Mouse (Mus musculus): ENCODE measurements around the gene Pnpla2. TPM values are rescaled to one million over a fixed set of nuclear protein-coding genes. Genes with fewer than 3 reads are reported as not detected.

Pnpla2 gene
- polyA plus RNA-seq, 1 experiment from 2014 or later: 17.7 TPM

DNA sequence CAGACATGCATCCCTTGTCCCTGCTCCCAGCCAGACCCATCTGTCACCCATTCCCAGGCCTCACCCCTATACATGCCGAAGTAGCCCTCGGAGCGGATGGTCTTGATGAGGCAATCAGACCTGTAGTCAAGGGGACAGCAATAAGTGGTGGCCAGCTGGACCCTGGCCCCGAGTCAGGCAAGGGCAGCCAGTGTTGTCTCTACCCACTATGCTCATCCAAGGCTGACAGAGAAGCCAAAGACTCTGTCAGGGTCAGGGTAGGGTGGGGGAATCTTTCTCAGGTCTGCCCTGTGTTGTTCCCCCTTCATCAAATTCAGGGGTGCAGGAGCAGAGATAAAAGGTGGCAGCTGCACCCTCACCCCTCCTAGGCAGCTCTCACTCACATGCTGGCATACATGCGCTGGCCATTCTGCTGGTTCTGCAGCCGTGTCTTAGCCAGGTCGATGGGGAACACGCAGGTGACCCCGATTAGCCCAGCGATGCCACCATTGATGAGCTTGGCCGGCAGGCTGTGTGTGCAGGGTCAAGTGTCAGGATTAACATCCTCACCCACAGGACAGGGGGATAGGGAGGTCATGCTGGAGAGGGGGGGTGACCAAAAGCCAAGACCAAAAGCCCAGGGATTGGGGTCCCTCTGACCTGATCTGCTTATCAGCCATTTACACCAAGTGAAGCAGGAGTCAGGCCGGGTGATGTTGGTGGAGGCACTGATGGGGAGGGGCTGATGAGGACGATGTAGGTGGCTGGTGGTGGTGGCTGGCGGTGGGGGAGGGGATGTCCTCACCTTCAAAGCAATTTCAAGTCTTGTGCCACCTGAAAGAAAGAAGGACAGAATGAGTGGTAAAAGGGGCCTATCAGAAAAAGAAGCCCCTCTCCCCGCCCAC lies 21.2 kb upstream of the Pnpla2 start:
- 70% methylated on average over 15 of the region's 15 CpGs for WGBS
- Histone ChIP-seq H3K4me3 (peak overlapping the region; percentile 70), H3K4me2 (peak overlapping the region; percentile 92), H3K27me3 (replicated peaks) (no peaks in the 10 kb centered on the region), H3K27ac (peak overlapping the region; percentile 84), H3K4me1 (peaks cover 67% of the 10 kb centered on the region), H3K36me3 (replicated peaks) (peaks cover 15% of the 10 kb centered on the region), H3K9ac (peak overlapping the region; percentile 72), H3K9me3 (no peaks in the 10 kb centered on the region)
- no peak for ATAC-seq (replicated peaks)

DNA sequence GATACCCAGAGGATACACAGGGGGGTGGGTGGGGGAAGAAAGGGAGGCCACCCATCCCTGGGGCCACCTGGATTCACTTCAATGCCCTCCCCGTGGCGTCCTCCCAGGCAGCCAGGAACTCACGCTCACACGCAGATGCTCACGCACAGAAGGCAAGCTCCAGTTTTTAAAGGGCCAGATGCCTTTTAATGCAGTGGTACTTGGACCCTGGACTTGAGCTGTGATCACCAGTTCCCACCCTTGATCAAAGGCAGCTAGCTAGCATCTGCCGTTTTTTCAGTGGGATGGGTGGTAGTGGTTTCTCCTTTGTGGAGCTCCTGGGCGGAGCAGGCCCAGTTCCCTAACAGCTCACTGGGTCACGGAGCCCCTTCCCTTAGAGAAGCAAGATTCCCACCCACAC lies 20.5 kb upstream of the Pnpla2 start:
- Histone ChIP-seq H3K4me3 (peak overlapping the region; percentile 70), H3K36me3 (replicated peaks) (peaks cover 15% of the 10 kb centered on the region), H3K27me3 (replicated peaks) (no peaks in the 10 kb centered on the region), H3K27ac (peak overlapping the region; percentile 84), H3K4me1 (peaks cover 60% of the 10 kb centered on the region), H3K4me2 (peak overlapping the region; percentile 92), H3K9me3 (no peaks in the 10 kb centered on the region), H3K9ac (peak overlapping the region; percentile 72)
- WGBS: 11% methylated on average over 8 of the region's 8 CpGs
- ATAC-seq (replicated peaks): peak; percentile 12; the same call in 1 of the 2 replicates

DNA sequence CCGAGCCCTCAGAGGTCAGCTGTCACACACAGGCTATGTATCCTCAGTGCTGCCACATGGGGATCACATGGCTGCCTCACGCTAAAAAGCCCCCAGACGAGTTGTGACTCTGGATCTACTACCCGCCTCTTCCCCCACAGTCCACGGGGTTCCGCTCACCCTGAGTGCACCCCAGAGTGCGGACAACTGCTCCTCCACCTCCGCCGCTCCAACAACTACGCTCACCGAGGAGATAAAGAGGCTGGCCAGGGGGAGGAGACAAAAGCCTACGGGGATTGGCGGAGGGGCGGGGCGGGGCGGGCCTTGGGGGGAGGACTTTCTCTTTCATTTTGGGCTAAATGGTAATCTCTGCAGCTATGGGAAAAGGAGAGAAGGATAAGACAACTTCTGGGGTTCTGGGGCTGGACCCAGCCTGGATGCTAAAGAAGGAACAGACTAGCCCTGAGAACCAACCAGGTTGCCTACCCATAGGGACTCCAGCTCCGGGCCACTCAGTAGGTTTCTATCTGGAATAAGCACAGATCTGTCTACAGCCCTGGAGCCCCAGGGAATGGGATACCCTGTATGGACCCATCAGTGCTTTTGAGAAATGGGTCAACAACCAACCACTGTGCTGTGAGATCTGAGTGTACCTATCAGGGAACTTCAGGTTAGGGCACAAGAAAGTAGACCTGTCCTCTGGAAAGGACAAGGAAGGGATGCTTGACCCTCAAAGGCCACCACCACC lies 19.7 kb upstream of the Pnpla2 start:
- ATAC-seq (replicated peaks): no peak
- 4% methylated on average over 16 of the region's 17 CpGs for WGBS
- Histone ChIP-seq H3K9ac (peak overlapping the region; percentile 72), H3K9me3 (no peaks in the 10 kb centered on the region), H3K4me2 (peak overlapping the region; percentile 92), H3K27me3 (replicated peaks) (no peaks in the 10 kb centered on the region), H3K27ac (peak overlapping the region; percentile 84), H3K36me3 (replicated peaks) (peaks cover 15% of the 10 kb centered on the region), H3K4me1 (peaks cover 52% of the 10 kb centered on the region), H3K4me3 (peak overlapping the region; percentile 70)

DNA sequence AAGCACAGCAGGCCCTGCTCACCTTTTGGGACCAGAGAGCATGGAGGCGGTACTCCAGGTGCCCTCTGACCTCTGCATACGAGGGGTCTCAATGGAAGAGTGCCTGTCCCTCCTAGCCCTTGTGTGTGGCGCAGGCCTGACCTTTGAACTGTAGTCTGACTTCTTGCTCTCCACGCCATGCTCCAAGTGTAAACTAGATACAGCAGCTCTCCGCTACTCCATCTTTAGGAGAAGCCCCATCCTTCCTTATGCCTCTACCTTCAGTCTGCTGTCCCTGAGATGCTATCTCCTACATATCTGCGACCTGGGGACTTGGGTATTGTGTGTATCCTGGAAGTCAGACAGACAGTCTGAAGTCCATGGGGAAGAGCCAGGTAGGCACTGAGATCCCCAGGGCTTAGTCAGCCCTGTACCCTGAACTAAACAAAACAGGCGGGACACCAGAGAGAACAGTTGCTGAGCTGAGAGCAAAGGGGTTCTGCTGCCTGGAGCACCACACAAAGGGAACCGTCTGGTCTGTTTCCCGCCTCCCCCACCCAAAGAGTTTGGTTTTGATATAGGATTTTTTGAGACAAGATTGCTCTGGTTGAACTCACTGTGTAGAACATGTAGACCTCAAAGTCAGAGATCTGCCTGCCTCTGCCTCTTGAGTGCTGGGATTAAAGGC lies 19.0 kb upstream of the Pnpla2 start:
- H3K27ac ChIP-seq: peak overlapping the region; percentile 84; the same call in 1 of the 2 replicates
- H3K4me3 ChIP-seq: no peak overlapping the region; the same call in none of the 2 replicates
- H3K36me3 ChIP-seq (replicated peaks): peaks cover 13% of the 10 kb centered on the region
- no peak for ATAC-seq (replicated peaks)
- no peak overlapping the region for H3K9ac ChIP-seq
- 74% methylated on average over 9 of the region's 9 CpGs for WGBS
- H3K4me2 ChIP-seq: peak overlapping the region; percentile 92
- H3K9me3 ChIP-seq: no peaks in the 10 kb centered on the region
- peaks cover 50% of the 10 kb centered on the region for H3K4me1 ChIP-seq
- no peaks in the 10 kb centered on the region for H3K27me3 ChIP-seq (replicated peaks)

DNA sequence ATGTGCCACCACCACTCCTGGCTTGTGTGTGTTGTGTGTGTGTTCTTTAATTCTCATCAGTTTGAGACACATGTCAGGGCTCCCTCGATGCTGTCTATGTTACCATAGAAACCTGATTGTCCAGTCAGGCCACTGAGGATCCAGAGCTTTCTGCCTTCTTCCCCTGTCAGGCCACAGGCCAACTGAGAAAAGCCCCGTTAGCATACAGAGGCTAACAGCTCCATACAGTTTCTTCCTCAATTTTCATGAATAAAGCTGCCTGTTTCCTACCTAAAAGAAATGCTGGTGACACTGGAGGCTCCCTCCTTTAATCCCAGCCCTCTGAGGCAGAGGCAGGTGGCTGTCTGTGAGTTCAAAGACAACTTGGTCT lies 18.5 kb upstream of the Pnpla2 start:
- H3K36me3 ChIP-seq (replicated peaks): peaks cover 8% of the 10 kb centered on the region
- peak overlapping the region; percentile 80; the same call in 1 of the 2 replicates for H3K9ac ChIP-seq
- H3K27me3 ChIP-seq (replicated peaks): no peaks in the 10 kb centered on the region
- H3K4me3 ChIP-seq: peak overlapping the region; percentile 74
- 38% methylated on average over 2 of the region's 2 CpGs for WGBS
- H3K4me2 ChIP-seq: peak overlapping the region; percentile 92
- H3K27ac ChIP-seq: peak overlapping the region; percentile 87
- ATAC-seq (replicated peaks): no peak
- peaks cover 50% of the 10 kb centered on the region for H3K4me1 ChIP-seq
- H3K9me3 ChIP-seq: no peaks in the 10 kb centered on the region

DNA sequence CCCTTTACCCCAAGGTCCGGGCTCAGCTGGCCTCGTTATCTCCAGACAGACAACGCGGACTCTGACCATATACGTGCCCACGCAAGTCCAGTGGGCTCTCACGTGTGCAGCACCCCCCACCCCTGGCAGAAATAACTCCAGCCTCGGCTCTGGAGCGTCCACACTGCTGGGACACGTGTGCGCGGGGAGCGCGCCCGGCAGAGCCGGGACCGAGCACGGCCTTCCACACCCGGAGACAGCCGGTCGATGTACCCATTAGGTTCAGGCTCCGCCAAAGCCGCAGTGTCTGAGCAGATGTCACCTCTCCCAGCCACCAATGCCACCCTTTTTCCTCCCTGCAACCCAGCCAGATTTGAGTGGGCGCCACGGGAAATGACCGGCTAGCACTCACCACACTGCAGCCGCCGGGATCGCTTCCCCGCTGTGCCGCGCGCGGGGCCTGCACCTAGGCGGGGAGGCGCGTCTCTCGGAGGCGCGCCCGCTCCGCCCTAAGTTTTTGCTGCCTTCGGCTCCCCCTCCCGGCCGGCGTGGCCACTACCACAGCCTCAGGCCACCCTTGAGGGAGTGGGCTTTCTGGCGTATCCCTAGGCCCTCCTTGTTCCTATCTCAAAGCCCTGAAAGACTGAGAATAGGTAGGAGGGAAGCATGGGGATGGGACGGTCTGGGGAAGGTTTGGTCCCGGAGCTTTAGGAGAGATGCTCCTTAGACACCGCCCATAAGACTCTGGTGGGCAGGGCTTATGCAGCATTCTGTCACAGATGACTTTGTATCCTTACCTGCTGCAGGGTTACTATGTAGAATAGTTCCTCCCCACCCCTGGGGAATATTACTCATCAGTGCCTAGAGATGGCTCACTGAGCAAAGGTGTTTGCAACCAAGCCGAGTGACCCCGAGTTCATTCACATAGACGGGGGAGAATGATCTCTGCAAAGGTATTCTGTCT lies 17.5 kb upstream of the Pnpla2 start, which contains the start of gene Slc25a22:
Slc25a22 (minus strand) TSS at position 715 of the 943 bp plus-strand sequence.
- 5% methylated on average over 53 of the region's 53 CpGs for WGBS
- no peaks in the 10 kb centered on the region for H3K27me3 ChIP-seq (replicated peaks)
- H3K36me3 ChIP-seq (replicated peaks): peaks cover 5% of the 10 kb centered on the region; the same call in 1 of the 2 replicates
- peak within 1 kb of the TSS; percentile 74 for H3K4me3 ChIP-seq
- peaks cover 50% of the 10 kb centered on the region for H3K4me1 ChIP-seq
- peak within 1 kb of the TSS; percentile 80 for H3K9ac ChIP-seq
- no peaks in the 10 kb centered on the region for H3K9me3 ChIP-seq
- peak within 1 kb of the TSS; percentile 87 for H3K27ac ChIP-seq
- peak; percentile 76 for ATAC-seq (replicated peaks)
- H3K4me2 ChIP-seq: peak within 1 kb of the TSS; percentile 92

DNA sequence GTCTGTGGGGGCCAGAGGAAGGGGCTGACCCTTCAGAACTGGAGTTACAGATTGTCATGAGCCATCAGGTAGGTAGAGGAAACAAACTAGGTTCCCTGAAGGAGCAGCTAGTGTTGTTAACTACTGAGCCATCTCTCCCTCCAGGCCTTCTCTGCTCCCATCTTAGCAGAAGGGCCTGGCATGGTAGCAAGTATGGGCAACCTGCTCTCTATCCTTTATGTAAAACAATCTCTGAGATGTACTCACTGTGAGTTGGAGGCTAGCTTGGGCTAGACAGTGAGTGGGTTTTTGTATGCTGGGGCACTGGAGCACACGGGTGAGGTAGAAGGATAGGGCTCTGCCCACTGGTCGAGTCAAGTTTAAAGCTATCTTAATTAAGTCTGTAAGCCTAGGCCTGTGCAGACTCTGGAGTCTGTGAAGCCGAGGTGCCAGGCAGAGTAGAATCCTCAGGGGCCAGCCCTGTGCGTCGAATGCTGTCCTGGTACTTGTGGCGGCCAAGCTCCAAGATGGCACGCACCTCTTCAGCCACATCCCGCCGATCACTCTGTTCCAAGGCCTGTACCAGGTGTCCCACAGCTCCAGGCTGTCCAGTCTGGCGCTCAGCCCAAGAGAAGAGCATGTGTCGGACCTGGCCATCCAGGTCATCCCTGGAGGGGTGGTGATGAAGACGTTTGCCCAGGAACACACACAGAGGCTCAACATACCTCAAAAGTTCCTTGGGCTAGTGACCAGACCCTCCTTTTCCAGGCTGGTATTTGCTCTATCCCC lies 16.6 kb upstream of the Pnpla2 start:
- 90% methylated on average over 12 of the region's 12 CpGs for WGBS
- ATAC-seq (replicated peaks): no peak
- Histone ChIP-seq H3K9me3 (no peaks in the 10 kb centered on the region), H3K36me3 (replicated peaks) (0 out of 2 replicates have a peak, but pooled peaks cover 2% of the 10 kb centered on the region), H3K4me2 (peak overlapping the region; percentile 92; the same call in 1 of the 2 replicates), H3K27ac (peak overlapping the region; percentile 87; the same call in 1 of the 2 replicates), H3K9ac (peak overlapping the region; percentile 80; the same call in 1 of the 2 replicates), H3K4me3 (peak overlapping the region; percentile 74; the same call in 1 of the 2 replicates), H3K4me1 (peaks cover 49% of the 10 kb centered on the region), H3K27me3 (replicated peaks) (no peaks in the 10 kb centered on the region)

DNA sequence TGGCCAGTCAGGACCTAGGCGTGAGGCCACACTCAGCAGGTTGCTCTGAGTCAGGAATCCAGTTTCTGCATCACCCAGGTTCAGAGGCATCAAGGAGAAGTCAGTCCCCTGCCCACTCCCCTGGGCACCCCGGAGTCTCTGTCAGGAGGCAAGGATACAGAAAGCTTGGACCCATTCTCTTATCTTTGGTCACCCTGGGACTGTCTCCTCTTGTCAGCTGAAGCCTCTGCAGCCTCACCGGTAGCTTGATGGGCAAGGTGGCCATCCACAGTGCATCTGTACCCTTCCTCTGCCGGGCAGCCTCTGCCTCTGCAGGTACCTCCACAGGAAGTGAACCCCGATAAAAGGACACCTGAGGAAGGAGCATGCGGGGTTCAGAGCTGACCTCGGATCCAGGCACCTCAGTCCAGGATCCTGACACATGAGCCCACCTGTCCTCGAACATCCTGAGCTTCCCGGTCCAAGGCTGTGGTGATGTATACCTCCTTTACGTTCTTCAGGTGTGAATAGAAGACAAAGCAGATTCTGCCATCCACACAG lies 15.8 kb upstream of the Pnpla2 start:
- no peak overlapping the region for H3K4me2 ChIP-seq
- no peak overlapping the region for H3K4me3 ChIP-seq
- ATAC-seq (replicated peaks): no peak
- H3K9ac ChIP-seq: no peak overlapping the region
- H3K36me3 ChIP-seq (replicated peaks): no peaks in the 10 kb centered on the region
- no peak overlapping the region for H3K27ac ChIP-seq
- peaks cover 50% of the 10 kb centered on the region for H3K4me1 ChIP-seq
- H3K27me3 ChIP-seq (replicated peaks): no peaks in the 10 kb centered on the region
- H3K9me3 ChIP-seq: no peaks in the 10 kb centered on the region
- WGBS: 95% methylated on average over 10 of the region's 10 CpGs

DNA sequence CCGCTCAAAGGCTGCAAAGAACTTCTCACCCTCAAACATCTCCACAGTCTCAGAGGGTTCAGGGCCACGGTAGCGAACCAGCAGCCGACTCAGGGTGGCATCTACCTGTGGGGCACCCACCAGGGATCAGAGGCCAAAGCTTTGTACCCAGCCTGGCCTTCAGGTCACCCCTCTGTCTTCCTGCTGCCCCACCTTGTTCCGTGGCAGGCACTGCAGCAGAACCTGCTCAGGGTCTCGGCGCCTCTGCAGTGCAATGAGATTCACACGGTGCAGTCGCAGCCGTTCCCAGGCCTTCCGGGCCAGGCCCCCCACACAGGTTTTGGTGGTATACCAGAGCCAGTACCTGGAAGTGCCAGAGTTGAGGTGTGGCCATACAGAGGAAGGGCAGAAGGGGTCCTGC lies 15.2 kb upstream of the Pnpla2 start:
- no peak for ATAC-seq (replicated peaks)
- H3K27me3 ChIP-seq (replicated peaks): no peaks in the 10 kb centered on the region
- no peaks in the 10 kb centered on the region for H3K9me3 ChIP-seq
- H3K4me2 ChIP-seq: no peak overlapping the region
- H3K27ac ChIP-seq: no peak overlapping the region
- no peak overlapping the region for H3K9ac ChIP-seq
- no peak overlapping the region for H3K4me3 ChIP-seq
- peaks cover 45% of the 10 kb centered on the region for H3K4me1 ChIP-seq
- no peaks in the 10 kb centered on the region for H3K36me3 ChIP-seq (replicated peaks)
- WGBS: 96% methylated on average over 11 of the region's 11 CpGs

DNA sequence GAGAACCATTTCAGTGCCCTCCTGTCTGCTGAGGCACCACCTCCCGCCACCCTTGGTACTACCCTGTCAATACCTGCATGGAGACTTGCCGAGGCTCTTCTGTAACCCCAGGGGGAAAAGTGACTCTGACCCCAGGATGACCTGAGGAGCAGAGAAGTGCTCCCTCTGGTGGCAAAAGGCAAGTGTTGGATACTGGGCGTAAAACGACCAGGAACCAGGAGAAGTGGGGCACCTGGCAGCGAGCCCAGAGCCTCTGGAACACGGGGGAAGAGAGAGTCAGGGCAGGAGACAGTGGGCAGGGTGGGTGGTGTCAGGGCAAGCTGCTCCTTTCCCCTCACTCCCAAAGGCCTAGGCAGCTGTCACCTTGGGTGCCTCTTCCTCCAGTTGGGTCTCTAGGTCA lies 14.4 kb upstream of the Pnpla2 start:
- 29% methylated on average over 6 of the region's 6 CpGs for WGBS
- no peaks in the 10 kb centered on the region for H3K36me3 ChIP-seq (replicated peaks)
- no peak for ATAC-seq (replicated peaks)
- H3K4me1 ChIP-seq: peaks cover 37% of the 10 kb centered on the region
- no peak overlapping the region for H3K4me2 ChIP-seq
- H3K4me3 ChIP-seq: no peak overlapping the region
- H3K9me3 ChIP-seq: no peaks in the 10 kb centered on the region
- H3K27me3 ChIP-seq (replicated peaks): no peaks in the 10 kb centered on the region
- no peak overlapping the region for H3K27ac ChIP-seq
- no peak overlapping the region for H3K9ac ChIP-seq
